Mouse (Mus musculus) cerebellum, adult 11-12 months (tissue): ENCODE results near the gene Herpud1.
"Not testable (repeated sequence)": the region's sequence is repeated elsewhere in the genome, so short reads cannot be mapped to it uniquely, and the experiment has no call there.

Source experiments
- DNase-seq: peaks from one replicate; pipeline ENCODE4 v3.0.0; 2022

The Herpud1 gene

GRCm38 (mm10) chr8:94376176-94376575 is 10.1 kb upstream of the Herpud1 start:
- DNase-seq, result no peak

- DNase-seq, result no peak
Observed at GRCm38 (mm10) chr8:94376580-94376979, 9.7 kb upstream of the Herpud1 start.

- no peak for DNase-seq
Observed at GRCm38 (mm10) chr8:94377031-94377430, 9.2 kb upstream of the Herpud1 start.

GRCm38 (mm10) chr8:94377714-94378205 is 8.5 kb upstream of the Herpud1 start:
- no peak for DNase-seq

GRCm38 (mm10) chr8:94378763-94379415 is 7.3 kb upstream of the Herpud1 start:
- DNase-seq, result no peak

- no peak for DNase-seq
Observed at GRCm38 (mm10) chr8:94379686-94380085, 6.6 kb upstream of the Herpud1 start.

GRCm38 (mm10) chr8:94384166-94384565 is 2.1 kb upstream of the Herpud1 start:
- DNase-seq, result no peak

GRCm38 (mm10) chr8:94385506-94386213 is 578 bp upstream of the Herpud1 start:
- DNase-seq, result peak; percentile 33

- peak; percentile 84 for DNase-seq
Observed at GRCm38 (mm10) chr8:94387027-94387684, 918 bp downstream of the Herpud1 start.

GRCm38 (mm10) chr8:94387785-94388184 is 1.5 kb downstream of the Herpud1 start:
- no peak for DNase-seq

- no peak for DNase-seq
Observed at GRCm38 (mm10) chr8:94389531-94389930, 3.3 kb downstream of the Herpud1 start.

GRCm38 (mm10) chr8:94390429-94390828 is 4.2 kb downstream of the Herpud1 start:
- no peak for DNase-seq

- DNase-seq, result no peak
Observed at GRCm38 (mm10) chr8:94390910-94391309, 4.7 kb downstream of the Herpud1 start.

GRCm38 (mm10) chr8:94392147-94392546 is 5.9 kb downstream of the Herpud1 start:
- no peak for DNase-seq

GRCm38 (mm10) chr8:94392648-94393047 is 6.4 kb downstream of the Herpud1 start:
- DNase-seq, result no peak

- DNase-seq, result no peak
Observed at GRCm38 (mm10) chr8:94395851-94396540, 9.8 kb downstream of the Herpud1 start.

- DNase-seq, result peak; percentile 40
Observed at GRCm38 (mm10) chr8:94396964-94397657, 10.9 kb downstream of the Herpud1 start.

GRCm38 (mm10) chr8:94398587-94398986 is 12.3 kb downstream of the Herpud1 start:
- no peak for DNase-seq

- no peak for DNase-seq
Observed at GRCm38 (mm10) chr8:94399361-94399953, 13.2 kb downstream of the Herpud1 start.

GRCm38 (mm10) chr8:94399957-94400356 is 13.7 kb downstream of the Herpud1 start:
- DNase-seq, result not testable (repeated sequence)

- no peak for DNase-seq
Observed at GRCm38 (mm10) chr8:94408443-94409080, 22.3 kb downstream of the Herpud1 start.

GRCm38 (mm10) chr8:94409523-94409922 is 23.3 kb downstream of the Herpud1 start:
- no peak for DNase-seq
